Mouse (Mus musculus) kidney, adult 2 months (tissue): ENCODE results near the gene Hand2. TPM values are rescaled to one million over a fixed set of nuclear protein-coding genes. Genes with fewer than 3 reads are reported as not detected.

ENCODE experiments used
- DNase-seq: peaks from one replicate; pipeline ENCODE4 v3.0.0; 2021
- H3K27ac ChIP-seq: fragments of 200-500 bp; 2 replicates; pipeline ENCODE4 v1.5.1; 2012; ENCODE audit warnings: low read depth, low read length, control low read depth, inconsistent platforms; ENCODE audit not compliant: insufficient read depth
- H3K27me3 ChIP-seq: fragments of 200-500 bp; replicated peaks from 2 replicates; pipeline ENCODE4 v1.6.1; 2012; ENCODE audit warnings: mild to moderate bottlenecking, moderate library complexity, low read length, inconsistent platforms; ENCODE audit not compliant: control insufficient read depth, insufficient read depth
- H3K36me3 ChIP-seq: fragments of 200-500 bp; 2 replicates; pipeline ENCODE4 v1.6.1; 2012; ENCODE audit warnings: mild to moderate bottlenecking, moderate library complexity, low read length, inconsistent platforms; ENCODE audit not compliant: control insufficient read depth, insufficient read depth
- H3K4me1 ChIP-seq: fragments of 200-500 bp; 2 replicates; pipeline ENCODE4 v1.6.1; 2011; ENCODE audit warnings: low read length; ENCODE audit not compliant: control insufficient read depth, insufficient read depth
- H3K4me3 ChIP-seq: fragments of 200-500 bp; 2 replicates; pipeline ENCODE4 v1.5.1; 2011; ENCODE audit warnings: mild to moderate bottlenecking, low read depth, low read length, control low read depth; ENCODE audit not compliant: insufficient read depth
- CTCF ChIP-seq: fragments of 200-500 bp; conservative IDR thresholded peaks from 2 replicates; pipeline ENCODE4 v1.5.1; 2011; ENCODE audit warnings: low read depth, mild to moderate bottlenecking, control low read depth, low read length, moderate library complexity, mixed read lengths; ENCODE audit not compliant: insufficient read depth, insufficient read length
- POLR2A ChIP-seq: fragments of 200-500 bp; IDR thresholded peaks from one replicate; pipeline ENCODE4 v1.6.1; 2011; ENCODE audit warnings: low read depth, low read length, control low read depth
- WGBS: fragments of 180-500 bp; shearing (Covaris S2); methylation state at CpG from one replicate; pipeline ENCODE4 v1.1.7; 2018; 5-methylcytosine and 5-hydroxymethylcytosine counted together
- polyA plus RNA-seq: library from polyadenylated mRNA; depleted of rRNA; stranded (reverse); fragments of >200 nt; gene quantifications from 2 replicates; pipeline ENCODE4 v1.2.3, GENCODE M21; 2012; rRNA removed

Gene Hand2
- polyA plus RNA-seq, 1 experiment, result 0.33 TPM

DNA sequence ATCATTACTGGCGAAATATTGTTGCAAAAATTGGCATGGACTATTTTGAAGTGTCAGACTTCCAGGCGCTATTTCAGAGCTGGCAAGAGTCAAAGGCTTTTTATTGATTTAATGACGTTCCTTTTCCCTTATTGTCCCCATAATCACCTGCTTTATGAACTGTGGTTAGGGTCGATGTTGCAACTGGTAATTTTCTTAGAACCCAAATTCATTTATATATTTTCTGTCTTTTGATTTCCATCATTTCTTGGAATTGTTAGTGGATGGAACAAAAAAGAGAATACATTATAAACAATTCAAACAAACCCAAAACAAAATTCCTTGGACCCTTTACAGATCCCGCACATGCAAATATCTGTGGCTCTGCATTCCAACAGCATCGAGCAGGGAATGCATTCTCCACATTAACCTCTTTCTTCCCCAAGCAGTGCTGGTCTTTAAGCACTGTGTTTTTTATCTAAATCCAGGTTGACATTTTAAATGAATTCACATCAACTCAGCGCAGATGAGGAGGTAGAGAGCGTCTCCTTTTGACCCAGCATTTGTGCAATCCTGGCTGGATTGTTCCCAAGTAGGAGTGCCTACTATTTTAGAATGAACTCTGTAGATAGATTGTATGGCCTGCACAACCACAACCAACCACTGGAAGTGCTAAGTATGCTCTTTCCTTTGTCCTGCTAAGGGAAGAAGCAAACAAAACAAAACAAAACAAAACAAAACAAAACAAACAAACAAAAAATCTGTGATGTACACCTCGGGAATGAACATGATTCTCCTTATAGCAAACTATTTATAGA lies 35.9 kb downstream of the Hand2 start:
- Histone ChIP-seq H3K27me3 (no peaks in the 10 kb centered on the region; the same call in 1 of the 2 replicates), H3K4me3 (no peak overlapping the region), H3K4me1 (no peaks in the 10 kb centered on the region), H3K27ac (no peak overlapping the region), H3K36me3 (no peaks in the 10 kb centered on the region)
- 60% methylated on average over 9 of the region's 9 CpGs for WGBS
- DNase-seq, result no peak
- TF ChIP-seq POLR2A, result no peak
- no peak for TF ChIP-seq CTCF

DNA sequence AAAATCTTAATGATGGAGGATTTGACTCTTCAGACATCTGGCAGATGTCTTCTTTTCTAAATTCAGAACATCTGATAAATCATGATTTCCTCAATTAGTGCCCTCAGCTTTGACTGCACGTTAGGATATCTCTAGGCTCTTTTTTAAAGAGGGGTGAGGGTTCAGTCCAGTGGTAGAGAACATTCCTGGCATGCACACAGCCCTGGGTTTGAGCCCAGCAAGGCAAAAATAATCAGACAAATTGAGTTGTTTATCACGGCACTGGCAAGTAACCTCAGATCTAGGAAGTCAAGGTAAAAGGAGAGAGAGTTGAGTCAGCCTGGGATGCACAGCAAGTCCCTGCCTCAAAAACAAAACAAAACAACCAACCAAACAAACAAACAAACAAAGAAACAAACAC lies 39.7 kb downstream of the Hand2 start:
- 38% methylated on average over 2 of the region's 2 CpGs for WGBS
- TF ChIP-seq POLR2A, result no peak
- TF ChIP-seq CTCF, result no peak
- no peaks in the 10 kb centered on the region; the same call in 1 of the 2 replicates for H3K27me3 ChIP-seq
- DNase-seq, result no peak
- no peak overlapping the region for H3K27ac ChIP-seq
- H3K4me1 ChIP-seq, result no peaks in the 10 kb centered on the region
- no peak overlapping the region for H3K4me3 ChIP-seq
- no peaks in the 10 kb centered on the region for H3K36me3 ChIP-seq

DNA sequence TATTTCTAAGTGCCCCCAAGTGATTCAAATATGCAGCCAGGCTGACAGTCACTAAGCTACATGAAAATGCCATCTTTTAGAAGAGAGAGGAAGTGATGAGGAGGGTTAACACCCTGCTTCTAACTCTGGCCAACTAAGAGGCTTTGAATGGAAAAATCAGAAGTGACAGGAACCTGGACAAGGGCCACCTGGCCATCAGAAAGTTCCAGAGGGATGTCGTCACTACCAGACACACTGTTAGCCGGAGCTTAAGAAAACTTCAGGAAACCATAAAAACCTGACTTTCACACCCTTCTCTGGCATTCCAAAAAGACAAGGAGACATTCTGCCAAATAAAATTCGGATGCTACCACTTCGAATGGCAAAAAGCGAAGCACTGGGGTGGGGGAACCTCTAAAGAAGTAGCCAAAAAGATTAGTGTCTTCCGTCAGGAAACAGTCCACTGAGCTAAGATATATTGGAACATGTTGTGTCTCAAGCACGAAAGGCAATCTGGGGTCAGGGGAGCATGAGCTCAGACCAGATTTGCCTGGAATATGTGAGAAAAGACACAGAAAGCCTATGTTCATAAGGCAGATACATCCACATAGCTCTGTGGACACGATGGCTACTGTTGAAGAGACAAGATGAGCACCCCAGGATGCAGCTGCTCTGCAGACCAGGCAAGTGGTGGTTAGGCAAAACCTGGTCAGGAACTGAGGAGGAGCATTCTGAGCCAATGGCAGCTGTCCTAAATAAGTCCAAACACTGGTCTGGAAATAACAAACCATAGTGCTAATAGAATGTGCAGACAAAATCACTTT lies 40.4 kb downstream of the Hand2 start:
- H3K27ac ChIP-seq, result no peak overlapping the region
- no peaks in the 10 kb centered on the region for H3K4me1 ChIP-seq
- no peaks in the 10 kb centered on the region; the same call in 1 of the 2 replicates for H3K27me3 ChIP-seq
- H3K36me3 ChIP-seq, result no peaks in the 10 kb centered on the region
- no peak overlapping the region for H3K4me3 ChIP-seq
- no peak for TF ChIP-seq POLR2A
- TF ChIP-seq CTCF, result no peak
- peak; percentile 63 for DNase-seq
- WGBS, result 34% methylated on average over 8 of the region's 8 CpGs

DNA sequence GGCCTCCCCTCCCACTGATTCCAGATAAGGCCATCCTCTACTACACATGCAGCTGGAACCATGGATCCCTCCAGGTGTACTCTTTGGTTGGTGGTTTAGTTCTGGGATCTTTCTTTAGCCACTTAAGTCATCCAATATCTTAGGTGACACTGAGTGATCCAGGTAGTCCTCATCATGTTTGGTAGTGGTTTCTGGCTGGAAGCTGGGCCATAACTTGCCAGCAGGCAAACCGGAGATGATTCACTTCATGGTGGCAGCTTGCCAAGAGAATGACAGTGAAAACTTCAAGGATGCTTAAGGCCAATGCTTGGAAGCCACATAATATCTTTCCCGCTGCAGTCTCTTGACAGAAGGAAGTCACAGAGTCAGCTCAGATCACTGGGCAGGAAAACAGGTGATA lies 42.1 kb downstream of the Hand2 start:
- H3K4me3 ChIP-seq, result no peak overlapping the region
- no peaks in the 10 kb centered on the region for H3K4me1 ChIP-seq
- DNase-seq, result peak; percentile 69
- WGBS, result 40% methylated on average over 2 of the region's 2 CpGs
- H3K27ac ChIP-seq, result no peak overlapping the region
- H3K27me3 ChIP-seq, result no peaks in the 10 kb centered on the region; the same call in 1 of the 2 replicates
- H3K36me3 ChIP-seq, result no peaks in the 10 kb centered on the region
- no peak for TF ChIP-seq POLR2A
- TF ChIP-seq CTCF, result no peak

DNA sequence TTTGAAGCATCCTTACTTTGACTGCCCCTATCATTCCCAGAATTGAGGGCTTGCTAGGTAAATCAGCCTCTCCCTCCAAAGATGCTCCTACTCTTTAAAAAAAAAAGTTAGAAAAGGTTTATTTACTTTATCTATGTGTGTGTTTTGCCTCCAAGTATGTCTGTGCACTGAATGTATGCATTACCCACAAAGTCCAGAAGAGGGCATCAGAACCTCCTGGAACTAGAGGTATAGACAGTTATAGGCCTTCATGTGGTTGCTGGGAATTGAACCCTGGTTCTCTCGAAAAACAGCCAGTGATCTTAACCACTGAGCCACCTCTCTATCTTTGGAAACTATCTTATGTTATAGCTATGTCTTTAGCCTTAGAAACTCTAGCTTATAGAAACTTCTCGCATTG lies 53.3 kb downstream of the Hand2 start:
- Histone ChIP-seq H3K27ac (no peak overlapping the region), H3K4me3 (no peak overlapping the region), H3K36me3 (no peaks in the 10 kb centered on the region), H3K4me1 (no peaks in the 10 kb centered on the region), H3K27me3 (no peaks in the 10 kb centered on the region)
- no peak for DNase-seq
- 93% methylated on average over 2 of the region's 2 CpGs for WGBS
- TF ChIP-seq POLR2A (no peak), CTCF (no peak)

Other genes starting within 250 kb of the Hand2 start
- gene Scrg1, start 134.9 kb downstream of the Hand2 start, polyA plus RNA-seq, result 0.68 and 1.2 TPM in 2 replicates
- gene Sap30, start 166.9 kb downstream of the Hand2 start, polyA plus RNA-seq, result 26.6 and 35.1 TPM in 2 replicates
- gene Hmgb2, start 190.9 kb downstream of the Hand2 start, polyA plus RNA-seq, result 4.2 and 6.8 TPM in 2 replicates